Mouse (Mus musculus) forebrain, embryonic 14.5 days (tissue): ENCODE results near the gene Gstp3. TPM values are rescaled to one million over a fixed set of nuclear protein-coding genes. Genes with fewer than 3 reads are reported as not detected.

Source experiments
- ATAC-seq: fragments of 200-750 bp; cut with Nextera tagmentation; 2 replicates; pipeline ENCODE4 v1.8.0; 2017; ENCODE audit warnings: mild to moderate bottlenecking, moderate library complexity
- DNase-seq: peaks from one replicate; pipeline ENCODE4 v3.0.0-alpha.2; 2015; ENCODE audit warnings: low spot score
- H3K27ac ChIP-seq: fragments of 300-500 bp; sonication (generic); 2 replicates; pipeline ENCODE4 v1.5.1; 2014; ENCODE audit warnings: low read depth, mild to moderate bottlenecking, control low read depth, low read length, moderate library complexity
- H3K27me3 ChIP-seq: fragments of 300-500 bp; sonication (generic); replicated peaks from 2 replicates; pipeline ENCODE4 v1.6.1; 2014; ENCODE audit warnings: low read length, control low read depth, mixed read lengths; ENCODE audit not compliant: control insufficient read depth, insufficient read depth
- H3K36me3 ChIP-seq: fragments of 300-500 bp; sonication (generic); 2 replicates; pipeline ENCODE4 v1.6.1; 2014; ENCODE audit warnings: low read length, control low read depth; ENCODE audit not compliant: control insufficient read depth, insufficient read depth
- H3K4me1 ChIP-seq: fragments of 300-500 bp; sonication (generic); 2 replicates; pipeline ENCODE4 v1.6.1; 2014; ENCODE audit warnings: antibody characterized with exemption, low read length, control low read depth; ENCODE audit not compliant: control insufficient read depth, insufficient read depth
- H3K4me2 ChIP-seq: fragments of 300-500 bp; sonication (generic); 2 replicates; pipeline ENCODE4 v1.6.1; 2014; ENCODE audit warnings: mild to moderate bottlenecking, control low read depth, low read length
- H3K4me3 ChIP-seq: fragments of 300-500 bp; sonication (generic); 2 replicates; pipeline ENCODE4 v1.5.1; 2014; ENCODE audit warnings: low read depth, low read length, control low read depth
- H3K9ac ChIP-seq: fragments of 300-500 bp; sonication (generic); 2 replicates; pipeline ENCODE4 v1.6.1; 2014; ENCODE audit warnings: mild to moderate bottlenecking, low read length, control low read depth, moderate library complexity
- H3K9me3 ChIP-seq: fragments of 300-500 bp; sonication (generic); replicated peaks from 2 replicates; pipeline ENCODE4 v1.6.1; 2016; ENCODE audit warnings: low read length, control low read depth, mixed read lengths; ENCODE audit not compliant: control insufficient read depth
- WGBS: fragments of 180-500 bp; shearing (Covaris S2); extraction: QIAGEN DNeasy Blood & Tissue Kit; methylation state at CpG from one replicate; pipeline ENCODE4 v1.1.7; 2014; 5-methylcytosine and 5-hydroxymethylcytosine counted together
- polyA plus RNA-seq: library from polyadenylated mRNA; unstranded; fragments of >200 nt; fragmentation: Nextera tagmentation; extraction: Ambion mirVana; gene quantifications from 2 replicates; pipeline ENCODE4 v1.2.1, GENCODE M21; 2014

The Gstp3 gene
- polyA plus RNA-seq, 1 experiment from 2014 or later: not detected

GRCm38 (mm10) chr19:4094348-4094747, 35.0 kb upstream of the Gstp3 start:
- DNase-seq: no peak
- Histone ChIP-seq H3K4me2 (no peak overlapping the region), H3K27ac (no peak overlapping the region), H3K9ac (no peak overlapping the region), H3K9me3 (no peaks in the 10 kb centered on the region), H3K4me1 (peaks cover 6% of the 10 kb centered on the region), H3K36me3 (no peaks in the 10 kb centered on the region), H3K27me3 (no peaks in the 10 kb centered on the region), H3K4me3 (no peak overlapping the region)
- ATAC-seq: no peak
- WGBS: 93% methylated on average over 3 of the region's 3 CpGs

GRCm38 (mm10) chr19:4093772-4094171, 34.4 kb upstream of the Gstp3 start:
- DNase-seq (no peak), ATAC-seq (no peak)
- Histone ChIP-seq H3K4me2 (no peak overlapping the region), H3K9me3 (no peaks in the 10 kb centered on the region), H3K27me3 (no peaks in the 10 kb centered on the region), H3K27ac (no peak overlapping the region), H3K4me1 (peaks cover 6% of the 10 kb centered on the region), H3K36me3 (no peaks in the 10 kb centered on the region), H3K9ac (no peak overlapping the region), H3K4me3 (no peak overlapping the region)
- WGBS: 82% methylated on average over 7 of the region's 7 CpGs

- H3K9ac ChIP-seq: no peak overlapping the region
- ATAC-seq: no peak
- 85% methylated on average over 3 of the region's 3 CpGs for whole genome bisulfite sequencing
- no peaks in the 10 kb centered on the region for H3K36me3 ChIP-seq
- peaks cover 6% of the 10 kb centered on the region for H3K4me1 ChIP-seq
- H3K4me3 ChIP-seq: no peak overlapping the region
- H3K27ac ChIP-seq: no peak overlapping the region
- no peak for DNase-seq
- no peaks in the 10 kb centered on the region for H3K27me3 ChIP-seq
- H3K4me2 ChIP-seq: no peak overlapping the region
- H3K9me3 ChIP-seq: no peaks in the 10 kb centered on the region
Measured at GRCm38 (mm10) chr19:4092750-4093149, 33.4 kb upstream of the Gstp3 start.

- H3K4me3 ChIP-seq: no peak overlapping the region
- ATAC-seq (no peak), DNase-seq (no peak)
- H3K9me3 ChIP-seq: no peaks in the 10 kb centered on the region
- no peak overlapping the region for H3K9ac ChIP-seq
- H3K36me3 ChIP-seq: no peaks in the 10 kb centered on the region
- no peak overlapping the region for H3K27ac ChIP-seq
- WGBS: 71% methylated on average over 2 of the region's 2 CpGs
- no peaks in the 10 kb centered on the region for H3K27me3 ChIP-seq
- H3K4me1 ChIP-seq: peaks cover 6% of the 10 kb centered on the region
- H3K4me2 ChIP-seq: no peak overlapping the region
Measured at GRCm38 (mm10) chr19:4091383-4091782, 32.0 kb upstream of the Gstp3 start.

- no peak overlapping the region for H3K27ac ChIP-seq
- H3K4me3 ChIP-seq: no peak overlapping the region
- no peak for ATAC-seq
- H3K27me3 ChIP-seq: no peaks in the 10 kb centered on the region
- H3K36me3 ChIP-seq: no peaks in the 10 kb centered on the region
- H3K4me1 ChIP-seq: no peaks in the 10 kb centered on the region
- 92% methylated on average over 3 of the region's 3 CpGs for WGBS
- no peak for DNase-seq
- H3K9me3 ChIP-seq: no peaks in the 10 kb centered on the region
- H3K9ac ChIP-seq: no peak overlapping the region
- no peak overlapping the region for H3K4me2 ChIP-seq
Measured at GRCm38 (mm10) chr19:4090446-4090845, 31.1 kb upstream of the Gstp3 start.

GRCm38 (mm10) chr19:4089128-4089527, 29.8 kb upstream of the Gstp3 start:
- WGBS: 25% methylated on average over 6 of the region's 6 CpGs
- peak; percentile 29 for DNase-seq

GRCm38 (mm10) chr19:4088146-4088545, 28.8 kb upstream of the Gstp3 start:
- Histone ChIP-seq H3K9me3 (no peaks in the 10 kb centered on the region), H3K4me2 (no peak overlapping the region), H3K9ac (no peak overlapping the region), H3K4me3 (no peak overlapping the region), H3K27ac (no peak overlapping the region), H3K36me3 (no peaks in the 10 kb centered on the region), H3K4me1 (no peaks in the 10 kb centered on the region), H3K27me3 (no peaks in the 10 kb centered on the region)
- no peak for DNase-seq
- 62% methylated on average over 5 of the region's 5 CpGs for WGBS
- no peak for ATAC-seq

More at GRCm38 (mm10) chr19:4089128-4089527, 29.8 kb upstream of the Gstp3 start:
- no peaks in the 10 kb centered on the region for H3K4me1 ChIP-seq
- no peaks in the 10 kb centered on the region for H3K9me3 ChIP-seq
- no peak overlapping the region for H3K4me3 ChIP-seq
- H3K4me2 ChIP-seq: no peak overlapping the region
- H3K27me3 ChIP-seq: no peaks in the 10 kb centered on the region
- no peaks in the 10 kb centered on the region for H3K36me3 ChIP-seq
- no peak overlapping the region for H3K9ac ChIP-seq
- no peak for ATAC-seq
- H3K27ac ChIP-seq: no peak overlapping the region

- no peak overlapping the region for H3K4me3 ChIP-seq
- no peaks in the 10 kb centered on the region for H3K36me3 ChIP-seq
- ATAC-seq (no peak), DNase-seq (no peak)
- 84% methylated on average over 5 of the region's 5 CpGs for WGBS
- H3K27ac ChIP-seq: no peak overlapping the region
- H3K9ac ChIP-seq: no peak overlapping the region
- no peaks in the 10 kb centered on the region for H3K27me3 ChIP-seq
- no peaks in the 10 kb centered on the region for H3K9me3 ChIP-seq
- no peaks in the 10 kb centered on the region for H3K4me1 ChIP-seq
- H3K4me2 ChIP-seq: no peak overlapping the region
Measured at GRCm38 (mm10) chr19:4087090-4087489, 27.7 kb upstream of the Gstp3 start.

- H3K4me3 ChIP-seq: no peak overlapping the region
- 91% methylated on average over 15 of the region's 15 CpGs for WGBS
- no peaks in the 10 kb centered on the region for H3K27me3 ChIP-seq
- no peak overlapping the region for H3K9ac ChIP-seq
- no peak overlapping the region for H3K4me2 ChIP-seq
- no peak overlapping the region for H3K27ac ChIP-seq
- DNase-seq (no peak), ATAC-seq (no peak)
- no peaks in the 10 kb centered on the region for H3K36me3 ChIP-seq
- H3K9me3 ChIP-seq: no peaks in the 10 kb centered on the region
- no peaks in the 10 kb centered on the region for H3K4me1 ChIP-seq
Measured at GRCm38 (mm10) chr19:4086156-4086555, 26.8 kb upstream of the Gstp3 start.
